Mouse (Mus musculus) adrenal gland, adult 8-10 months (tissue): ENCODE results near the gene Mlh1. TPM values are rescaled to one million over a fixed set of nuclear protein-coding genes. Genes with fewer than 3 reads are reported as not detected.

Experiments used
- DNase-seq: peaks from one replicate; pipeline ENCODE4 v3.0.0; 2022
- total RNA-seq, 4 experiments: library from RNA; stranded (reverse); gene quantifications; 2 replicates each; pipeline ENCODE4 v1.2.4; 2022

Gene Mlh1
- 10 to 100 TPM; 14.7 to 31.2 (median 24.7) TPM for total RNA-seq

DNA sequence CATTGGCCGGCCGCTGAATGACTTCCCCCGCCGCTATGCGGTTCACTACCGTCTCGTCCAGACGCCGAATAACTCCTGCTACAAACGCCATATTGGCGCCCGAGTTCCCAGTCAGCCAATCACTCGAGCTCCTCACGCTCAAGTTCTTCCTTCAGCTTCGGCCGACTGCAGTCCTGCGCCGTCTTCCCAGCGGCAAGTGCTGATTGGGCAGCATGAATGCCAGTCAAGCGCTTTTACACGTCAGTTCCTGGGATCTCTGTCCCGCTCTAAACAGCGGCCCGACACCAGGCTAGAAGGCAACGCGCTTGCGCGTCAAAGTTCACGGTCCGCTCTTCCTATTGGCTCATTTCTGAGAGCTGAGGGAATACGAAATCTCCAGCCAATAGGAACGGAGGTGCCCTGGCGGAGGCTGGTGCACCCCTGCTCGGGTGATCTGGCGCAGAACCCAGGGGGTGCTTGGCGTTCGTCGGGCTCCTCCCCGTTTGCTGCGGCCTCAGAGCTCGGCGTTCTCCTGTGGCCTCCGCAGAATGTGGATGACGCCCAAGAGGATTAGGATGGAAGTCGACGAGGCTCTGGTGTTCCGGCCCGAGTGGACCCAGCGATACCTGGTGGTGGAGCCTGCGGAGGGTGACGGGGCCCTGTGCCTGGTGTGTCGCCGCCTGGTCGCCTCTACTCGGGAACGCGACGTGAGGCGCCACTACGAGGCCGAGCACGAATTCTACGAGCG is at the start of gene Mlh1, which contains the start of gene Epm2aip1:
Gene Mlh1, minus strand, starts transcription at position 358 of the 727 bp plus-strand sequence.
Gene Epm2aip1, plus strand, starts transcription at position 496 of the 727 bp plus-strand sequence.
- peak; percentile 98 for DNase-seq

DNA sequence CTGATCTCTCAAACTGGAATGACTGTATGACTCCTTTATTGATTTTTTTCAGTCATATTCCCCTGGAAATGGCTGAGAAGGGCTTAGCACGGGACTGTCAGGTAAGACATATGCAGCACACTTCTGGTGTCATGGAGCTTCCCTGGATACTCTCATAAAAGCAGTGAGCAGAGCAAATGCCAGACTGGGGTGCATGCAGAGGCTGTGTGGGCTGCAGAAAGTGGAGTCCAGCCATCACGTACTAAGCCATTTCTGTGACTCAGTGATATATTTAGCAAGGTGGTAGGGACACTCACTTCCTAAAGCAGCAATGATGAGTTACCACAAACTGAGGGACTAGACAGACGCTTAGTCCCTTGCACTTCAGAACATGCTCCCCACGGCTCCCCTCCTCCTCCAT is 49.3 kb upstream of the Mlh1 start:
- no peak for DNase-seq

DNA sequence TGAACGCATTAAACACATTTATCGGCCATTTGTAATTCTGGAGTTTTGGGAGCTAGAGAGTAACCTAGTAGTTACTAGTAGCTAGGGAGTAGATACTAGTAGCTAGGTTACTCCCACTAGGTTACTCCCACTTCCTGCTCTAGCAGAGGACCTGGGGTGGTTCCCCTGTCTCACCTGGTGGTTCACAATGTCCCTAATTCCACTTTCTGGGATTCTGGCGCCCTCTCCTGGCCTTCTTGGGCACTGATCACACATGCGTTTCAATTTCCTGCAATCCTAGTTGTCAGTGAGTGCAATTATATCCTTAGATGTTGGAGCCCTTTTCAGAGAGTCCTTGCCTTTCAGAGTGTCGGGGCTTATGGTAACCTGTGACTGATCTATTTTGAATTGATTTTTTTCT is 42.6 kb upstream of the Mlh1 start:
- DNase-seq = peak; percentile 65

DNA sequence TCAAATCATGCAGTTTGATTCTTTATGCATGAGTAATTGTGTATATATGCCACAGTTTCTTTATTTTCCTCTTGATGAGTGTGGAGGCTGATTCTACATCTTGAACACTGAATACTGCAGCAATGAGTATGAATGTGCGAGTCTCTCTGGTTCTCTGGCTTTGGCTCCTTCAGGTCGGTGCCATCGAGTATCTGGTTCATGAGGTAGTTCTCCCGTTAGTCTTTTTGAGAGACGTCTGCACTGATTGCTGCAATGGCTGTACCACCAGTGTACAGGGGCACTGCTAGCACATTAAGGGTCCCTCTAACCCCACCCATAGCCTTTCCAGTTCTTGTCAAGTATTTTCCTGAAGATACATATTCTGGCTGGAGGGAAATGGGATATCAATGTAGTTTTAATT is 42.2 kb upstream of the Mlh1 start:
- no peak for DNase-seq

DNA sequence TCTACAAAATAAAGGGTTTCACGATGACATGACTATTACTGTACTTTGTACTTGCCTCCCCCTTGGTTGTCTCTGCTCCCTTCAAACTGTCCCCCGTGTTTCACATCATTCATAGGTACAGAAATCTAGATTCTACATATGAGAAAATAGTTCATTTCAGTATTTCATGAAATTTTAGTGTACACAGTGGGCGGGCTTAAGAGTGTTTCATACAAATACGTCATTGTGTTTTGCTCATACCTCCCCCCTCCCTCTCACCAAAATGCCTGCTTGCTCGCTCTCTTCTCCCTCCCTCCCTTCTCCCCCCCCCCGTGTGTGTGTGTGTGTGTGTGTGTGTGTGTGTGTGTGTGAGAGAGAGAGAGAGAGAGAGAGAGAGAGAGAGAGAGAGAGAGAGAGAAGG is 41.7 kb upstream of the Mlh1 start:
- no peak for DNase-seq

DNA sequence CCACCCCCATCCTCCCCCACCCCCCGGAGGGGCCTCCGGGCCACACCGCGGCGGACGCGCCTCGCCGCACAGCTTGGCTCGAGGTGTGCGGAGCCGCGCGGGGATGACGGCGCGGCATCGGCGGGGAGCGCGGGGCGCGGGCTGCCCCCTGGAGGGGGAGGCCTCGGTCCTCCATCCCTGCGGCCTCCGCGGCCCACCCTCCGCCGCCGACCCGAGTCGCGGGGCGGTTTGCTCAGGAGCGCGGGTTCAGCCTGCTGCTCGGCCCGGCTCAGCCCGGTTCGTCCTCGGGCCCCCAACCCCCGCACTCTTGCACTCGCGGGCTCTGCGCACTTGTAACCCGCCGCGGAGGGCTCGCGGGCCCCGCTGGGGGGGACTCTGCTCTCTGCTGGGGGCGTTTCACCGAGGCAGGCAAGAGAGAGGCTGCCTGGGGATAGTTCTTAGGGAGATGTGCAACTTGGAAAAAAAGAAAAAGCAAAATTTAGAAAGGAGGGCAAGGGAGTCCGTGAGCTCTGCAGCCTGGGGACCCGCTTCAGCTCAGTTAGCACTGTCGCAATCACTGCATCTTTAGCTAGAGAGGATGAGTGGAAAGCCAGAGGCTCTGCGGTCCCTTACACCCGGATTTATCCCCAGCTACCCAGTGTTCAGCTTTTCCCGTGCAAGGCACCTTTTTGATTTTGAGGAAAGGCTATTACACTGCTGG is 41.0 kb upstream of the Mlh1 start:
- no peak for DNase-seq

DNA sequence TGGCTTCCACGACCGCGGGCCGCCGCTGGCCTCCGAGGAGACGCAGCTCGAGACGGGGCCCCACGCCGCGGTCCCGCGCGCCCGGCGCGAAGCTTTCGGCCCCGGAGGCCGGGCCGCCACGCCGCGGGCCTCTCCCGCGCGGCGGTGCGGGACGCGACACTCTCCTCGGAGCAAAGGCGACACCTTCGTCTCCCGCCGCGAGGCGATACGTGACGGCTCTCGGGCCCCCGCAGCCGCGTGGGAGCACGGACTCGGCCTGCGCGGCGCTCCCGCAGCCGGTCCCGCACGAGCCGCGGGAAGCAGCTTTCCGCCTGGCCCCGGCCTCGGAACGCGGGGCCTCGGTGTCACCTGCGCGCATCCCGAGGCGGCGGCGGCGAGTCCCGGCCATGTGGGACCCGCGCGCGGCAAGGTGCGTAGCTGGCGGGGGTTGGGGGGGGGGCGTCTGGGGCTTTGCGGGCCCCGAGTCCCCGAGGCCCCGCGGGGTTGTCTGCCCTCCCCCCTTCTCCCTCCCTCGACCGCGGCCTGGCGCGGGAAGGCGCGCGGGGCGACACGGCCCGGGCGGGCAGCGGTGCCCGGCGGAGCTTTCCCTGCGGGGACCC is 40.4 kb upstream of the Mlh1 start:
- no peak for DNase-seq

DNA sequence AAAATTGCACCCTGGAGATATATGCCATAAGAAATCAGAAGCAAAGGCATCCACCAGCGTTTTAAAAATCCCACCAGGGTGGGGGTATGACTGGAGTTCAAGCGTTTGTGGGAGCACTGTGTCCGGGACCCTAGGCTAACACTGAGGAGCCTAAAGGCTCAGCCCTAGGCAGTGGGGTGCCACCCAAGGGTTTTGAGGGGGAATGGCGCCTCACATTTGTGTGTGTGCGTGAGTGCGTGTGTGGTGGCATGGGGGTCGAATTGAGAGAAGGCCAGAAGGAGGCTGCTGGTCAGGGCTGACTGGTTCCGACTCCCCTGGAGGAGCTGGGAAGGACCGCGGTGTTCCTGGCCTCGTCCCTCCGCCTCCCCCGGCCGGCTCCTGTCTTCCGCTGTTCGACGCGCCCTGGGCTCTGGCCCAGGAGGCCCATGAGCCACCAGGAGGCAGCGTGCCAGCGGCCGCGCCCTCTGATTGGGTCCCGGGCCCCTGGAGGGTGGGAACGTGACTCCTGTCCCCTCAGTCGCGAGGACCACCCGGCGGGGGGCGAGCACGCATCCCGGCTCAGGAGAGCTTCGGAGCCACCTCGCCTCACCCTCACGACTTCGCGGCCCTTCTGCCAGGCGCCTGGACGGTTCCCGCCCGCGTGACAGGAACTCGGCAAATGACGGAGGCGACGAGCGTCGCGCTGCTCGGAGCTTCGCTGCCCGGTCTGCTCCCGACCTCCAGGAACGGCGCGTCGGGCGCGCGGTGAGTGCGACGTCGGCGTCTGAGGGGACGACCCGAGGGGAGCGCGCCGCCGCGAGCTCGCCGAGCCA is 39.6 kb upstream of the Mlh1 start, which contains the start of gene Trank1:
Gene Trank1, plus strand, starts transcription at position 709 of the 812 bp plus-strand sequence.
- DNase-seq = peak; percentile 60

DNA sequence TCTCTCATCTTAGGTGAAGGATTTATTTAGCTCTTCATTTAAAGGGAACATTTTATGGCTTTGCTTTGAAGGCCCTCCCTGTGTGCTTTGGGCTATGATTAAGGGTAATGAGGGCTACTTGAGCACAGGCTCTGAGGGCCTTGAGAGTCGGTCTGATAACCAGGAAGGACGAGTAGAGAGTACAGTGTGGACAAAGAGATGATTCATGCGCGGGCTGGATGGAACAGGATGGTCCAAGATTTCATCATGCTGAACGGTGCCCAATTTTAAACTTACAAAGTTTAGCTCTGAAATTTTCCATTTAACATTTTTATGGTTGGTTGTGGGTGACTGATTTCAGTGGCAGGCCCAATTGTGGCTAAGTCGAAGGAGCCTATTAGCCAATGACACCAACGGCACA is 34.6 kb upstream of the Mlh1 start:
- peak; percentile 78 for DNase-seq

DNA sequence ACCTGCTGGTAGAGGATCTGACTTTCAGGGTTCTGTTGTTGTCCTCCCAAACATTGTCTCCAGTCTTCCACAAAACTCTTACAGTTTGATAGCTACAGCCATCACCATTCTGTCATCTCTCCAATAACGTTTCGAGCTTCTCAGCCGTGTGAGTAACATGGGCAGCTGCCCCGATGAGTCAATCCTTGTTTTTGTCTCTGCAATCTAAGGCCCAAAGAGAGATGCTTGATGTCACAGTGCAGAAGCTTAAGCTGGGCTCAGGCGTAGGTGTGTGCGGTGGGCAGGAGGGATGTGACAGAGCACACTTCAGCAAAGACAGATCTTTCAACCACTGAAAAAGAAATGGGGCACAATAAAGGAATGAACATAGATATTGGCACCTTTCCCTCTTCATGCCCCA is 32.4 kb upstream of the Mlh1 start:
- no peak for DNase-seq

DNA sequence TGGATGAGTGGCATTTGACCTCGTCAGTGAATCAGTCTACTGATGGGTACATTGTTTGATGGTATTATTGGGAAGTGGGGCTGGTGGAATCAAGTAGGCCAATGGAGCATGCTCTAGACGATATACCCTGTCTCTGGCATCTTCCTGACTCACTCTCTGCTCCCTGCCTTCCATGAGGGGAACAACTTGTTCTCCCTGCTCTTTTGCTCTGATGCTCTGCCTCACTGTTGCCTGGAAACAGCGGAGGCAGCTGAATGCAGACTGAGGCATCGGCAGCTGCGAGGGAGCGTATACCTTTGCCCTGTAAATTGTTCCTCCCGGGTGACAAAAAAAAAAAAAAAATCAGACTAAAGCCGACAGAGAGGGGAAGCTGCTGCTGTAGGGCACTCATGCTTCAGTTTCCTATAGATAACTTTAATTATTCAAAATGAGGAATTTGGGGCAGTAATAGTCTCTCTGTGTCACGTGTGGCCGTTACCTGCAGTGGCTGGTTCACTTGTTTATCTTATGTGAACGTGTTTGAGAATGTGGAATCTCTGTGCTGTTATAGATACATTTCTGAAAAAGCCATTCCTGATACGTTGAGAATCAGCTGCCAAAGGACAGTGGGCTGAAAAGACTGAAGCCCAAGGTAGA is 30.7 kb upstream of the Mlh1 start:
- no peak for DNase-seq

DNA sequence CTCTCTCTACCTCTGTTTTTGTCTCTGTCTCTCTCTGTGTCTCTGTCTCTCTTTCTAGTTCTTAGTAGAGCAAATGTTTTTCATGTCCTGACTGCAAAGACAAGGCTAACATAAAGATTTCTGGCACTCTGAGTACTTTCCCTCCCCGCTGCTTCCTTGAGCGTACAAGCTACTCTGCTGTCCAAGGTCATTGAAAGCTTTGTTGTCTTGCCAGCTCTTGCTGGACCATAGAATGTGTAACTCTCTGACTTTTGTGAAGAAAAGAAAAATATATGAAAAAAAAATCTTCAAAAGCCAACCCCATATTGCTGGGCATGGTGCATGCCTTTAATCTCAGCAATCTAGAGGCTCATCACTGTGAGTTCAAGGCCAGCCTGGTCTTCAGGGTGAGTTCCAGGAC is 27.0 kb upstream of the Mlh1 start:
- DNase-seq = peak; percentile 75

DNA sequence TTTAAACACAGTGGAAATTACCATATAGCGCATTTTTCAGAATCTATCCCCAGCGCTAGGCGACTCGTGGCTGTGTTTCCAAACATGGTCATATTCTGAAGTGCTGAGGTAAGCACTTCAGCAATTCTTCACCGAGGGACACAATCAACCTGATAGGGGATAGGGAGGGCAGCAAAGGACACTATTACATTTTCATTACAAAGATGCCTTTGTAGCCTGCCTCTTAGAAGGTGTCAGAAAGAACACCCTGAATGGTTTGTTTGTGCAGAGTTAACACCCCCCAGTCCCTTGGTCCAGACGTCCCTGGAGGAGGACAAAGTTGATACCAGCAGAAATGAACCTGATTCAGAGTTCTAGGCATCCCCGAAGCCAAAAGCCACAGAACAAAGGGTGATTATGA is 24.8 kb upstream of the Mlh1 start:
- DNase-seq = no peak

DNA sequence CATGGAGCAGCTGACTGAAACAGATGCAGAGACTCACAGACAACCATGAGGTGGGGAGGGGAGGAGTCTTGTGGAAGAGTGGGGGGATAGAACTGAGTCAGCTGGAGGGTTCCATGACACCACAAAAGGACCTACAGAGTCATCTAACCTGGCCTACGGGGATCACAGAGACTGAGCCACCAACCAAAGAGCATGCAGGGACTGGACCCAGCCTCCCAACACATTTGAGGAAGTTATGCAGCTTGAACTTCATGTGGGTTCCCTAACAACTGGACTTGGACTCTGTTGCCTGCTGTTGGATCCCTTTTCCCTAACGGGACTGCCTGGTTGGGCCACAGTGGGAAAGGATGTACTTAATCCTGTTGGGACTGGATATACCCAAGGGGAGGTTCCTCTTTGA is 23.7 kb upstream of the Mlh1 start:
- no peak for DNase-seq

DNA sequence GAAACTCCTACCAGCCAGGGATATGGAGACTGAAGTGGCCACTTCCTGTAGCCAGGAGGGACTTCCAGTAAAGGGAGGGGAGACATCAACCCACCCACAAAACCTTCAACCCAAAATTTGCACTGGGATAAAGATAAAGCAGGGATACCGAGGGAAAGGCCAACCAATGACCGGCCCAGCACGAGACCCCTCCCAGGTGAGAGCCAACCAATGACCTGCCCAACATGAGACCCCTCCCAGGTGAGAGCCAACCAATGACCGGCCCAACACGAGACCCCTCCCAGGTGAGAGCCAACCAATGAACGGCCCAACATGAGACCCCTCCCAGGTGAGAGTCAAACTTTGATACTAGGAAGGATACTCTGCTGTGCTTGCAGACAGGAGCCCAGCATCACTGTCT is 23.3 kb upstream of the Mlh1 start:
- no peak for DNase-seq

DNA sequence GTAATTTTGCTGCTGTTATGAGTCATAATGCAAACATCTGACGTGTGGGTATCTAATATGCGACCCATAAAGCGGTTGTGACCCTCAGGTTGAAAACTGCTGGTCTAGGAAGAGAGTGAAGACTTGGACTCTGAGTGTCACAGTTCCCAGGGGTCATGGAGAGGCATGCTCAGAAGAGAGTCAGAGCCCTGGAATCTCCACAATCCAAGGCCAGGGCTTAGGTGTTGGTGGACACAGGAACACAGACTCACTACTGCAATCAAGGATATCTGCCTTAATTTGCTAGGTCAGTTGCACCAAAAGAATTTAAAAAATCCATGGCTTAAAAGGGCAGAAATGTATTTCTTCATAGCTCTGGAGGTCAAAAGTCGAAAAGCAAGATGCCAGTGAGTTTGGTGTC is 21.6 kb upstream of the Mlh1 start:
- DNase-seq = no peak

DNA sequence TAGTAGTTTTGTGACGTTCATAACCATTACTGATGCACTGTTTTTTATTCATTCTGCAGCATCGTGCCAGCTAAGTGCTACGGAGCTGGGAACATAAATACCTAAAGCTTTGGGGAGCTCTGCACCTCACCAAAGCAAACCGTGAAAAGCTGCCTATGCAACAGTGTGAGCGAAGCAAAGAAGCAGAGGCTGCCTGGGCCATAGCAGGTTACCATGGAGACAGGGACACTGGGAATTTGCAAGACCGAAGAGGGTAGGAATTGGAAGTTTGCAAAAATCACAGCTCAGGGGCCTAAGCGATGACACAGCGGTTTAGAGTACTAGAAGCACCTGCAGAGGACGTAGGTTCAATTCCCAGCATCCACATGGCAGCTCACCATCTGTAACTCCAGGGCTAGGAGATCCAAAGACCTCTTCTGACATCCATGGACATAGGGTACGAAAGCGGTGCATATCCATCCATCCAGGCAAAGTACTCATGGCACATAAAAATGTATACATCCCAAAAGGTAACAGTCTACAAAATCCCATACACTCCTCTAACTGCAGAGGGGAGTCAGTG is 19.0 kb upstream of the Mlh1 start:
- no peak for DNase-seq

DNA sequence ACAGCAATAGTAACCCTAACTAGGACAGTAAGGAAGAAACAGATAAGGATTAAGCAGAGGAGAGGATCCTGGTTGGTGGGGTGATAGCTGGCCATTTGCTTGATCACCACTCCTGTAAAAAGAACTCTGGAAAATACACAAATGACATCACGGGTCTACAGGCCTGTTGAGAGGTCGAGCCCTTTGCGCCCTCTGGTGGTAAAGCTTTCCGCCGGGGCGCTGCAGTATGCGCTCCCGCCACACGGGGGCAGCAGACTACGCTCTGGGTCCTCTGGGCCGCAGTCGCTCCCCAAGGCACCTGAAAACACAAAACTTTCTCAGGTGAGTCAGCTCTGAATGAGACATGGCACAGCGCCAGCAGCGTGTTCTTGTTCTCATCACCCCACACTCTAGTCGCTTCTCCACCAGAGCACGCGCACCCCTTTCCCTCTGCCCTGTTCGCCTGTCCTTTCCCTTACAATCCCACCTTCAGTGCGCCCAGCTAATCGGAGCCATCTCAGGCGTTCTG is 18.3 kb upstream of the Mlh1 start:
- DNase-seq = peak; percentile 83

DNA sequence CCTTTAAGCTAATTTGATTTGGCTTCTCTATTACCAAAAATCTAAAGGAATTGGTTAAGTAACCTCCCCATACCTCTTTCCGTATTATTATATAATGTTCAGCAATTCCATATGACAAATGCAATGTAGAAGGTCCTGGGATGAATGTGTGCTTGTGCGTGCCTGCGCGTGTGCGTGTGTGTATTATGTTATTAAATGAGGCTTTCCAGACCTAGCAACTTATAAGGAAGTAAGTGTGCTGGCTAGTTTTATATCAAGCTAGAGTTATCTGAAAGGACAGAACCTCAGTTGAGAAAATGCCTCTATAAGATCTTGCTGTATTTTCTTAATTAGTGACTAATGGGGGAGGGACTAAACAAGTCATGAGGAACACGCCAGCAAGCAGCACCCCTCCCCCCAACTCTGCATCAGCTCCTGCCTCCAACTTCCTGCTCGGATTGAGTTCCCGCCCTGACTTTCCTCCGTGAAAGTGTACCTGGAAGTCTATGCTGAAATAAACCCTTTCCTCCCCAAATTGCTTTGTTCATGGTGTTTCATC is 17.8 kb upstream of the Mlh1 start:
- no peak for DNase-seq

DNA sequence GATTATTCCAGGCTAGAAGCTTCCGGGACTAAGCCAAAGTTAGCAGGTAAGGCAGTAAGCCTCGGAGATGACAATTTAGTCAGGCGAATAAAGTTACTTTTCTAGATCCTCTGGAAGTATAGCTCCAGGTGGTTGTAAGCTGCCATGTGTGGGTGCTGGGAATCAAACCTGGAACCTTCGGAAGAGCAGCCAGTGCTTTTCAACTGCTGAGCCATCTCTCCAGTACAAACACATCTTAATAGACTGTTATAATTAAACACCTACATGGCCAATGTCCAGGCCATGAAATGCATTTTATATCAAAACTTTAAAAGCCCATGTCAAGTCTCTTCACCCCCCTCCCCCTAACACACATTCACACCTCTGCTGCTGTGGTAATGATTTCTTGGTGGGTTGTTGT is 16.4 kb upstream of the Mlh1 start:
- DNase-seq = no peak

DNA sequence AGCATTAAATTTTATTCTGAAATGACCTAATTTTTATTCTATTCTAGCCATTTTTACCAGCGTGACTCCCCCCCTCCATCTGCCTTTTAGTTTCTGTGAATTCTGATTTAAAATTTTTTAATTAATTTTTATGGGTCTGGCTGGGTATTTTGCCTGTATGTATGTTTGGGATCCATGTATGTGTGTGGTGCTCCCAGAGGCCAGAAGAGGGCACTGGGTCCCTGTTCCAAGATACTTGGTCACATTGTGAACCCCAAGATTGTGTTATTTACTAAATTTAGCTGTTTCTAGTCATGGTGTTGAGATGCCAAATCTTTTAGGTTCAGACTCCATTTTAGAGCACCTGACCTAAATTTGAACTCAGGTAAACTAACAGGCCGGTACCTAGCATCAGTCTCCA is 14.9 kb upstream of the Mlh1 start:
- DNase-seq = no peak

DNA sequence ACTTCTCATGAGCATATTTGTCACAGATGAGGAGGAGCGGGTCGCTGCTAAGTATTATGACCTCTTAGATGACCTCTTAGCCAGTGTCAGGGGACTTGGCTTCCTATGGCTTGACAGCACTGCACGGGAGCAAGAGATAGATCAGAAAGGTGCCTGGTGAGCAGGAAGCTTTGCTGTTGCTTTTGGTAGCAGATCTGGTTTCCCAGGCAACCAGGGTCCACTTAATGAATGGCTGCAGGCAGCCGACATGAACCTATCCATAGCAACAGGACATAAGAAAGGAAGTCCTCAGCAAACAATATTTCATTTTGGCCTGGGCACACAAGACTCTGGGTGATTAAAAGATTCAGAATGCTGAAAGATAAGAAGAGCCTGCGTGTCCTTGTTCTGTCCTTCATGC is 14.1 kb upstream of the Mlh1 start:
- no peak for DNase-seq
